Mouse (Mus musculus) cortical plate, adult 2 months (tissue): ENCODE measurements around the gene Ppp1cc. TPM values are rescaled to one million over a fixed set of nuclear protein-coding genes. Genes with fewer than 3 reads are reported as not detected.
"Not testable (repeated sequence)": the region's sequence is repeated elsewhere in the genome, so short reads cannot be mapped to it uniquely, and the experiment has no call there.

ENCODE experiments used
- H3K27ac ChIP-seq: fragments of 200-500 bp; 2 replicates; pipeline ENCODE4 v1.5.1; 2012; ENCODE audit warnings: low read length, control low read depth, inconsistent platforms; ENCODE audit not compliant: insufficient read depth
- H3K4me1 ChIP-seq: fragments of 200-500 bp; 2 replicates; pipeline ENCODE4 v1.6.1; 2011; ENCODE audit warnings: low read length; ENCODE audit not compliant: control insufficient read depth, insufficient read depth
- H3K4me3 ChIP-seq: fragments of 200-500 bp; 2 replicates; pipeline ENCODE4 v1.5.1; 2011; ENCODE audit warnings: mild to moderate bottlenecking, low read length, control low read depth; ENCODE audit not compliant: insufficient read depth
- CTCF ChIP-seq: fragments of 200-500 bp; IDR thresholded peaks from 2 replicates; pipeline ENCODE4 v1.5.1; 2011; ENCODE audit warnings: mild to moderate bottlenecking, control low read depth, low read length; ENCODE audit not compliant: insufficient read depth; ENCODE audit errors: extremely low read depth
- POLR2A ChIP-seq: fragments of 200-500 bp; IDR thresholded peaks from 2 replicates; pipeline ENCODE4 v1.6.1; 2011; ENCODE audit warnings: mild to moderate bottlenecking, low read length, control low read depth; ENCODE audit not compliant: insufficient read depth; ENCODE audit errors: extremely low read depth
- polyA plus RNA-seq: library from polyadenylated mRNA; depleted of rRNA; stranded (reverse); fragments of >200 nt; gene quantifications from 2 replicates; pipeline ENCODE4 v1.2.3, GENCODE M21; 2012

The Ppp1cc gene
- polyA plus RNA-seq, 1 experiment: 186 TPM

DNA sequence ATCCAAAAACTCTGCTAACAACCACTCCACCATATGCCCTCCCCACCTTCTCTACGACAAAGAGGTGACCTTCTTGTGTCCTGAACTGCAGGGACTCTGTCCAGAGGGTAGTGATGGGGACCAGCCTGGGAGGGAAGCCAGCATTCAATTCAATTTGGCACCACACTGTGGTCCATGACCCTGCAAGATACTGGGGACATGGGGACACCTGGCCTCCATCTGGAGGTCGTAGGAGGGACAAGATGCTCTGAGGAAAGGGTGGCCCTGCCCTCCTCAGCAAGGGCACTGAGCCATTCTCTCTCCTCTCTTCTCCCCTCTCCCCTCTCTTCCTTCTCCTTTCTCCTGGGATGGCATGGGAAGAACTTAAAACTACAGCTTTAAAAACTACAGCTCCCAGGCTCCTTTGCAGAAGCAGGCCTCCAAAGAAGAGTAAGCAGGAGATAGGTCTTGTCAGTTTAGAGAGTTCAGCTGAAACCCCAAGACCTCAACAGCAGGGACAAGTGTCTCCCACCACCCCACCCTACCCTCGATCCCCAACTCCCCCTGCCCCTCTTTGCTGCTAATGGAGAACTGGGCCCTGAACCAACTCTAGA, 22.7 kb upstream of the Ppp1cc start:
- H3K4me3 ChIP-seq: no peak overlapping the region
- 0 out of 2 replicates have a peak, but pooled peaks cover 2% of the 10 kb centered on the region for H3K4me1 ChIP-seq
- TF ChIP-seq CTCF: no peak
- no peak for TF ChIP-seq POLR2A
- no peak overlapping the region for H3K27ac ChIP-seq

DNA sequence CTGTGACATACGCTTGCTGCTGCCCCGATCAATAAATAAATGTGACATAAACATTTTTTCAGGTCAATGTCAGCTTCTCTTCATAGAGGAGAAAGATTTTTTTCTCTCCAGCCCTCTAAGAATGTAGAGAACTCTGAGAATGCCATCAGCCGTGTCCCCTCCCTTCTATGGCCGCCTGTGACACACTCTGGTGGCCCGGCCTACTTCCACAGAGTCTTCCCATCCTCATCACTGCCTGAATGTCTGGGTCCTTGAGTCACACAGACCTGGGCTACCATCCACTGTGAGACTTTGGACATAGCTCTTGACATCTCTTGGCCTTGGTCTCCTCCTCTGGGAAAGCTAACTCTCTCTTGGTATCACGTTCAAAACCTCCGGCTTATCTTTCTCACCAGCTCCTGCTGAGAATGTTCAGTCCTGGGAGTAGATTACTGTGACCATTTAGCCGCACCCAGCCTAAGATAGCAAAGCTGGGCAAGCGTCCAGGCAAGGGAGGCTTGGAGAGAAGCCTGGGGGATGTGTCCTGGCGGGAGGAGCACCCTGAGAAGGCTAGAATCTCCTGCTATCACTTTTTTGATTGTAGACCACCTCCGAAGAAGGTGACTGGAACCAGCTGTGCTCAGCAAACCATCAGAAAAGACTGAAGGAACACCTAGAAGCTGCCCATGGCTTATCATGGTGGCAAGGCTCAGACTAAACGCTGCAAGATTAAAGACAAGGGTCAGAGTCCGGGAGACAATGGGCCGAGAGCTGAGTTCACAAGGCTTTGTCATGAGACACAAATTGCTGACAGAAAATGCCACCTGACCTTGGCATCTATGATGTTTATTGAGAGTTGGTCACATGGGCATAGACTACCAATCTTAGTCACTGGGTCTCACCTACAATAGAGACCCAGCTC, 21.3 kb upstream of the Ppp1cc start:
- TF ChIP-seq CTCF: no peak
- TF ChIP-seq POLR2A: no peak
- Histone ChIP-seq H3K4me3 (no peak overlapping the region), H3K4me1 (no peaks in the 10 kb centered on the region), H3K27ac (no peak overlapping the region)

DNA sequence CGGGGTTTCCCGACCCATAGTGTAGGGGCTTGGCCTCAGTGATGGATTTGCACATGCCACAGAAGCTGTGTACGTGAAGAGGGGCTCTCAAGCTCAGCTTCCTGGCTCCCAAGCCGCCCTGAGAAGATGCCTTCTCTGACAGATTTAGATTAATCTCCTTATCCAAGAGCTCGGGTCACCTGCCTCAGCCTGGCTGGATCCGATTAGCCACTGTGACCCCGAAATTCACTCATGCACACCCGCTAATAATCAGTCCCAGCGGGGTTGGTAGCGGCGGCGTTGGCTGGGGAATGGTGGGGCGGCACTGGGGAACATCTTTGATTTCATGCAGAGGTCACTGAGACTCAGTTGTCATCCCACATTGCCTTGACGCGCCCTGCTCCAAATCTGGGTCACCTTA, 19.2 kb upstream of the Ppp1cc start:
- Histone ChIP-seq H3K4me3 (no peak overlapping the region), H3K4me1 (no peaks in the 10 kb centered on the region), H3K27ac (no peak overlapping the region)
- no peak for TF ChIP-seq CTCF
- TF ChIP-seq POLR2A: no peak

DNA sequence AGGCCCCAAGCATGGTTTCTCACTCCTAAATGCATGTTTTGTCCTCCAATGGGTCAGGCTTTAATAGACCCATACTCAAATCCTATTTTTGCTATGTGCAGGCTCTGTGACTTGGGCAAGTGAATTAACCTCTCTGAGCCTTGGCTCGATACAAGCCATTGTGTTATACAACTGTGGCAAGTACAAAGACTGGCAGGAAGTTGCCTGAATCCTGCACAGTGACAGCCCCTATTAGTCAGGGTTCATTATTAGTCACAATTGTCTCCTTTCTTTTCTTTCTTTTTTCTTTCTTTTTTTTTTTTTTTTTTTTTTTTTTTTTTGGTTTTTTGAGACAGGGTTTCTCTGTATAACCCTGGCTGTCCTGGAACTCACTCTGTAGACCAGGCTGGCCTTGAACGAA, 18.3 kb upstream of the Ppp1cc start:
- not testable (repeated sequence) for H3K4me3 ChIP-seq, H3K27ac ChIP-seq, H3K4me1 ChIP-seq

- Histone ChIP-seq H3K4me1 (no peaks in the 10 kb centered on the region; the same call in 1 of the 2 replicates), H3K4me3 (no peak within 1 kb of the TSS), H3K27ac (no peak within 1 kb of the TSS)
- no peak for TF ChIP-seq POLR2A
Observed at GRCm38 (mm10) chr5:122140723-122141122, 17.4 kb upstream of the Ppp1cc start, which contains the start of gene Ccdc63. Gene Ccdc63 (minus strand): TSS chr5:122140823.

- Histone ChIP-seq H3K4me3 (no peak overlapping the region), H3K4me1 (no peaks in the 10 kb centered on the region; the same call in 1 of the 2 replicates), H3K27ac (no peak overlapping the region)
- peak; percentile 67 for TF ChIP-seq CTCF
- TF ChIP-seq POLR2A: no peak
Observed at GRCm38 (mm10) chr5:122142230-122142992, 15.7 kb upstream of the Ppp1cc start.

DNA sequence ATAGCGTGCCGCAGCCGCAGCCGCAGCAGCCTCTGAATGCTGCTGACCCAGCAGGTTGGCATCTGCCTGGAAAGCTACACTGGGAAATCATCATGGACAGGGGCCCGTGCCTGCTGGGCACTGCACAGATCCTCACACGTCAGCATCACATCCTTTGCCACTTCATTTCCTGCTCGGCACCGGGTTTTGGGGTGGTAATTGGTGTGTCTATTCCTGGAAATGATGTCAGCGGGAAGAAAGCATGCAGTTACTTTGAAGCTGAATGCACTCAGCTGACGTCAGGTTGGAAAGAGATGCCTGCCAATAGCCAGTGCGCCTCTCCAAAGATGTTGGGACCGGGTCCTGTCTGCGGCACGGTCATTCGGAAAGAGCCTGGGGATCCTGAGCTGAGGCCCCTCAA, 14.5 kb upstream of the Ppp1cc start:
- H3K27ac ChIP-seq: 0 out of 2 replicates have a peak overlapping the region, but pooled peaks have one; percentile 16

DNA sequence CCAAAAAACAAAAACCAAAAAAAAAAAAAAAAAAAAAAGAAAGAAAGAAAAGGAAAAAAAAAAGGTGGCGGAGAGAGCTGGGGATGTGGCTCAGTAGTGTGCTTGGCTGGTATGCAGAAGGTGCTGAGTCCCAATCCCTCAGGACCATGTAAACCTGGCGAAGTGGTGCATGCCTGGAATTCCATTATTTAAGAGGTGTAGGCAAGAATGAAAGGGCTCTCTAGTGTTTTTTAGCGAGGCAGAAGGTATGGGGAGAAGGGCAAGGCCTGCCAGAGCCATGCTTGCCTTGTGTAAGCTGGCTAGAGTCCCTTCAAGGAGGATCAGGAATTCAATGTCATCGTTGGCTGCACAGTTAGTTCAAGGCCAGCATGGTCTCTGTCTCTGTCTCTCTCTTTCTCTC, 13.3 kb upstream of the Ppp1cc start:
- 0 out of 2 replicates have a peak overlapping the region, but pooled peaks have one; percentile 24 for H3K27ac ChIP-seq
- no peak for TF ChIP-seq POLR2A
- TF ChIP-seq CTCF: no peak
- no peak overlapping the region for H3K4me3 ChIP-seq
- H3K4me1 ChIP-seq: no peaks in the 10 kb centered on the region; the same call in 1 of the 2 replicates

More for the DNA sequence above, 14.5 kb upstream of the Ppp1cc start:
- no peak for TF ChIP-seq CTCF
- TF ChIP-seq POLR2A: no peak
- Histone ChIP-seq H3K4me3 (no peak overlapping the region), H3K4me1 (no peaks in the 10 kb centered on the region; the same call in 1 of the 2 replicates)

- no peaks in the 10 kb centered on the region; the same call in 1 of the 2 replicates for H3K4me1 ChIP-seq
- peak overlapping the region; percentile 24 for H3K27ac ChIP-seq
- TF ChIP-seq CTCF: no peak
- no peak overlapping the region for H3K4me3 ChIP-seq
Observed at GRCm38 (mm10) chr5:122145381-122146055, 12.6 kb upstream of the Ppp1cc start.
